Mouse (Mus musculus): ENCODE data around the gene Ppp4c.

Ppp4c gene

GRCm38 (mm10) chr7:126801057-126801422 lies 8.7 kb upstream of the Ppp4c start:
- no peak for DNase-seq (ENCODE audit: low spot score)

GRCm38 (mm10) chr7:126800269-126801056 lies 8.2 kb upstream of the Ppp4c start:
- DNase-seq (ENCODE audit: low spot score) = no peak

GRCm38 (mm10) chr7:126799468-126800268 lies 7.4 kb upstream of the Ppp4c start:
- DNase-seq (ENCODE audit: low spot score) = peak; percentile 89

GRCm38 (mm10) chr7:126799050-126799467 lies 6.8 kb upstream of the Ppp4c start:
- DNase-seq (ENCODE audit: low spot score) = peak; percentile 95

- DNase-seq (ENCODE audit: low spot score) = no peak
Measured at GRCm38 (mm10) chr7:126798127-126799049, 6.1 kb upstream of the Ppp4c start.

GRCm38 (mm10) chr7:126797411-126798126 lies 5.3 kb upstream of the Ppp4c start, which contains the start of gene Fam57b:
Gene Fam57b (plus strand): TSS chr7:126797668.
- peak; percentile 28 for DNase-seq (ENCODE audit: low spot score)

DNA sequence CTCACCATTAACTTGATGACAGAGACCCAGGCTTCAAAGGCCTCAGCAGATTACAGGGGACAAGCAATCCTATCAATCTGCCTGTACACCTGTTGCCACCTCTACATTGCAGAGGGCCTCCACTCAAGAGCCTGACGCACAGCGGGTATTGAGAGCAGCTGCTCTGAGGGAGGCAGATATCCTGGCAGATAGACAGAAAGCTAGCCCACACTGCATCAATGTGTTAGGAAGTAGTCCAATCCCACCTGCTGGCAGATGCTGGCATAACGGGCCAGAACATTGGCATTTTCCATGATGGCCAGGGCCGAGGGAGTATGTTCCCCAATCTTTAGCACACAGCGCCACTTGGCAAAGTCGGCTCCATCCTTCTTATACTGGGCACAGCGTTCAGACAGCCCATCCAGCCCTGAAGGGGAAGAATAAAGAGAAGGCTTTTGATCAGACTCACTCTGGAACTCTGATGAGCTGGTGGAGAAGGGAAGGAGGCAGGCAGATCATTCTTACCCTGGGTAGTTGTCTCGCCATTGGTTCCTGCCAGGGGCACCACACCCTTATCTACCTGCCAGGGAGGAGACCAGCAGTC lies 4.1 kb upstream of the Ppp4c start:
- DNase-seq (ENCODE audit: low spot score) = peak; percentile 54

GRCm38 (mm10) chr7:126795387-126796317 lies 3.4 kb upstream of the Ppp4c start:
- no peak for DNase-seq (ENCODE audit: low spot score)

DNA sequence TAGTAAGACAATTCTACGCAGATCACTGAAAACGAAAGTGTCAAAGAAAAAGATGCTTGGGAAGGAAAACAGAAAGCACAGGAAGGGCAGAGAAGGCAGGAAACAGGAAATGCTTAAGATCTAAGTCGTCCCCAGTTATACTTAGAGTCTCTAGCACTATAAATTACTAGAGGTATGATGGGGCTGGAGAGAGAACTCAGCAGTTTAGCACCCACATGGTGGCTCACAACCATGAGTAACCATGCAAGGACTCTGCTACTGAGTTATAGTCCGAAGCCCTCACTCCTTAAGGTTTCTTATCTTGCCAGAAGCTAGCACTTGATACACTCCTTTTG lies 1.9 kb upstream of the Ppp4c start:
- DNase-seq (ENCODE audit: low spot score) = no peak

- no peak for DNase-seq (ENCODE audit: low spot score)
Measured at GRCm38 (mm10) chr7:126793456-126794270, 1.4 kb upstream of the Ppp4c start.

GRCm38 (mm10) chr7:126792721-126793443 lies 586 bp upstream of the Ppp4c start:
- no peak for DNase-seq (ENCODE audit: low spot score)

DNA sequence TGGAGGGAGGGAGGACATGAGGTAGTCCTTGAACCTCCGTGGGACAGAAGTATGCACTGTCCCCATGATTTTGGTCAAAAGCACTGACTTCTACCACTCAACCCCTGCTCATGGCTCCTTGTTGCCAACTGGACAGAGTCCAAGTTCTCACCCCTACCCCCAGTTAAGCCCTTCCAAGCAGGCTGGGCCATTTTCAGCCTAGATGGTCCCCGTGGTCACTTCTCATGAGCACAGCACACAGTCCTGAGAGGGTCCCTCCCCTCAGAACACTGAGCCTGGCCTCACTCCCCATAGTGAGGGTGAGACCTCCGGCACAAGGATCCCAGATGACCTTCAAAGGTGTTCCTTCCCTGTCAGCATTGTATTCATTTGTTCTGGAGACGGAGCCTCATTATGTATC lies 3.2 kb downstream of the Ppp4c start:
- DNase-seq (ENCODE audit: low spot score) = no peak

- no peak for DNase-seq (ENCODE audit: low spot score)
Measured at GRCm38 (mm10) chr7:126786142-126786541, 6.2 kb downstream of the Ppp4c start.

DNA sequence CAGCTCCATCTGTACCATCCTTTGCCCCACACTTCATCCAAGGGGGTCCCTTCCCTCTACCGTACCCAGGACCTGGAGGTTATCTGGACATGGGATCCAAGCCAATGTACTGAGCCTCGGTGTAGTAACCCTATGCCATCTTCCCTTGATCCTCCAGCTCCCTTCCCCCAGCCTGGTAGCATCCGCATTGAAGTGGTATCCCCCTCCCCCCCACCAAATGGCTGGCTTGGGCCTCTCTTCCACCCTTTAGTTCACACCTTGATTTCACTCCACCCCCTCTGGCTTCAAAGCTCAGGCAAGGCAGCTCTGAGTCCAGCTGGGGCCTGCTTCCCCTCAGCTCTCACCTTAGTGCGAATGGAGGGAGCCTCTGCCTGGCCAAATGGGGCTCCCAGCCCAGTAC lies 7.2 kb downstream of the Ppp4c start:
- DNase-seq (ENCODE audit: low spot score) = no peak

GRCm38 (mm10) chr7:126784469-126784868 lies 7.8 kb downstream of the Ppp4c start:
- DNase-seq (ENCODE audit: low spot score) = no peak

DNA sequence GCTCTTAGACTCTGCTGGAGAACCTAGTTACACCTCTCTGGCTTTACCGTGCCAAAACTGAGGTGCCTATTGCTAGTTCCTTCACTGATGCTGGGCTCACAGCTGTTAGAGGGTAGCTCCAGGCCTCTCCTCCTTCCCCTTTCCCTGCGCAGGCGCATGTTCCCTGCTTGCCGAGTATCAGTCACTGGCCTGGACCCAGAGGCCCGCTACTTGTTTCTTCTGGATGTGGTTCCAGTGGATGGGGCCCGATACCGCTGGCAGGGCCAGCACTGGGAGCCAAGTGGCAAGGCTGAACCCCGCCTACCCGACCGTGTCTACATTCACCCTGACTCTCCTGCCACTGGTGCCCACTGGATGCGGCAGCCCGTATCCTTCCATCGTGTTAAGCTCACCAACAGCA lies 9.6 kb downstream of the Ppp4c start:
- DNase-seq (ENCODE audit: low spot score) = no peak

DNA sequence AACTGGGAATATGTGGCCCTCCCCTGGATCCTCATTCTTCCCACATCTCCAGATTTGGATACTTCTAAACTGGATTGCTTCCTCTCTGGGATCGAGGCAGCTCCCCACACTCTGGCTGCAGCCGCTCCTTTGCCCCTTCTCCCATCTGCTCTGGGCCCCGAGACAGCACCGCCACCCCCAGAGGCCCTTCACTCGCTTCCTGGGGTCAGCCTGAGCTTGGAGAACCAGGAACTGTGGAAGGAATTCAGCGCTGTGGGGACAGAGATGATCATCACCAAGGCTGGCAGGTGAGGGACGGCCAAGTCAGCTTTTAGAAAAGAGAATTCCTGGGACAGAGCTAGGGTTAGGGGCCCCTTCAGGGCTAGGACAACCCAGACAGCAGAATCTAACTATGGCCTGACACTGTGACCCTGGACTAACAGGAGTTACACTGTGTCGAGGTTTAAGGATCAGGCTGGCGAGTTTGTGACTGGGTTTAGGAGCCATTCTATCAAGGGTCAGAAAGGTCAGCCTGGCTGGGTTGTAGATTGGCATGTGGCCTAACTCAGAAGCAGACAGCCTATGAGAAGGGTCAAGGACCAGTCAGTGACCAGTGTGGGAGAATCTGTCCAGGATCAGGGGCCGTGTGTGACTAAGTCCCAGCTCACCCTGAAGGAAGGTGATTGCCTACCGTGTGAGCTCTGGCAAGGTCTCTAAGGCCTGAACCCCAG lies 10.5 kb downstream of the Ppp4c start:
- no peak for DNase-seq (ENCODE audit: low spot score)
